Mouse (Mus musculus) embryonic fibroblast, embryonic 13.5 days (primary cell): Measurements from ENCODE around the gene Ccnf.

Experiments used
- CTCF ChIP-seq: IDR thresholded peaks from 2 replicates; pipeline ENCODE4 v1.5.1; 2011; ENCODE audit warnings: mild to moderate bottlenecking, control low read depth, low read length, moderate library complexity, borderline replicate concordance; ENCODE audit not compliant: insufficient read depth
- POLR2A ChIP-seq: IDR thresholded peaks from 2 replicates; pipeline ENCODE4 v1.6.1; 2011; ENCODE audit warnings: low read depth, mild to moderate bottlenecking, control low read depth, low read length, moderate library complexity

DNA sequence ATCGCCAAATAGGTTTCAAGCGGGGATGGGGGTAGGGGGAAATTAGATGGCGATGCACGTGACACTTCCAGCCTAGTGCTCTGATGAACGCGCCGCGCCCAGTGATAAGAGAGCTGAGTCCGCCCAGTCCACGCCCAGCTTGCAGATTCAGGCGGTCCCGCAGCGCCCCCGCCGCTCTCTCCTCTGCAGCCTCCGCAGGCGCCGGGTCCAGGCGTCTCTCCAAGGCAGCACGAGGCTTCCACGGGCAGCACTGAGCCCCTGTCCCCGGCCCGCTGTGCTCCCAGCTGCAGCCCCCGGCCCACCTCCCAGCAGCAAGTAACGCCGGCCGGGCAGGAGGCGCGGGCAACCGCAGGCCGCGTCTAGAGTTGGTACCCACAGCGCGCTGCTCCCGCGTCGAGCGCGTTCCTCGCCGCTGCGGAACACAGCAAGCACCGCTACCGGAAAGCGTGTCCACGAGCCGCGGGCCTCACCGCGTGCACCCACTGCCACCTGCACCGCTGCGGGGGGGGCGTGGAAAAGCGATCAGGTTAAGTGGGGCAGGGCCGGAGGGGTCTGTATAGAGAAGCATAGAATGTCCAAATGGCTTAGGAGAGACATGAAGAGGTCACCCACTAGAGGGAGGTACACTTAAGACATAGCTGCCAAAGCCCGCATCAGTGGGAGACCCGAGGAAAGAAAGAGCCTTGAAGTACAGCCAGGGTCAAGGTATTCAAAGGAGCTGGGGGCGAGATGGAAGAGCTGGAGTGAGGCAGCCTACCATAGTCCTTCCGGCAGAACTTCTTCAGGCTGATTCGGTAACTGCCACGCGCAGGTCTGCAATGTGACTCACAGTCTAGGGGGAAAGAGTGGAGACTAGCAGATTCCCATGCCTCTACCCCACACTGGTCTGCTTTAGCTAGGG, 44.6 kb downstream of the Ccnf start:
- TF ChIP-seq CTCF (no peak), POLR2A (no peak)
